Mouse (Mus musculus) left cerebral cortex, postnatal 10 days (tissue): ENCODE results near the gene Ccl1. TPM values are rescaled to one million over a fixed set of nuclear protein-coding genes. Genes with fewer than 3 reads are reported as not detected.
A peak's percentile ranks its signal among the peaks of the same experiment; 100 is the strongest.

Experiments used
- DNase-seq, 2 experiments: peaks; one replicate each; pipeline ENCODE4 v3.0.0; 2021 to 2022; ENCODE audit warnings: low spot score in 2 of 2, mixed read lengths in 1 of 2; ENCODE audit errors: extremely low spot score in 1 of 2
- intact Hi-C: fragments of 180-260 bp; cut with DNase I; formaldehyde crosslinking; loops from one replicate; pipeline ENCODE4 v1.15.1; 2025
- total RNA-seq, 2 experiments: library from RNA; stranded (reverse); gene quantifications; 2 replicates each; pipeline ENCODE4 v1.2.3; 2021

The Ccl1 gene
- total RNA-seq, 2 experiments from 2014 or later, result not detected

- DNase-seq, result no peak
- intact Hi-C loops, result no loop called here
These were observed 79.6 kb downstream of the Ccl1 start for GRCm38 (mm10) chr11:82225936-82226335.

DNA sequence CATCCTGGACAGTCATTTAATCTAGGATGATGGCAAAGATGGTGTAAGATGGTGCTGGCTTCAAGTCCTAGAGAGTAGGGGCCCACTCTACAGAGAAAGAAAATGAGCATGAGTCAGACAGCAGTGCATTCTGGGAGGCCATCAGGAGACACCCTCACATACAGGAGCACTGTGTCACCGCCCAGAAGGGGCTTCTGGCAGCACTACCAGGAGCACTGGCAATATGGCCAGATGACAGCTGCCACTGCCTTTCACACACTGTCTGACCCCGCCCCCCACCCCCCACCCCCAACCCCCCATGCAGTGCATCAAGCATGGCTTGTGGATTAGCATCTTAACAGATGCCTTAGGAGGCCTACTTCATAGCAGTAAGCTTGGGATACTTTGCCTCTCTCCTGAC is 89.0 kb downstream of the Ccl1 start:
- intact Hi-C loops, result no loop called here

GRCm38 (mm10) chr11:82214405-82214804 is 91.1 kb downstream of the Ccl1 start:
- intact Hi-C loops, result no loop called here
- DNase-seq, result no peak

More for the DNA sequence above, 89.0 kb downstream of the Ccl1 start:
- no peak for DNase-seq

DNA sequence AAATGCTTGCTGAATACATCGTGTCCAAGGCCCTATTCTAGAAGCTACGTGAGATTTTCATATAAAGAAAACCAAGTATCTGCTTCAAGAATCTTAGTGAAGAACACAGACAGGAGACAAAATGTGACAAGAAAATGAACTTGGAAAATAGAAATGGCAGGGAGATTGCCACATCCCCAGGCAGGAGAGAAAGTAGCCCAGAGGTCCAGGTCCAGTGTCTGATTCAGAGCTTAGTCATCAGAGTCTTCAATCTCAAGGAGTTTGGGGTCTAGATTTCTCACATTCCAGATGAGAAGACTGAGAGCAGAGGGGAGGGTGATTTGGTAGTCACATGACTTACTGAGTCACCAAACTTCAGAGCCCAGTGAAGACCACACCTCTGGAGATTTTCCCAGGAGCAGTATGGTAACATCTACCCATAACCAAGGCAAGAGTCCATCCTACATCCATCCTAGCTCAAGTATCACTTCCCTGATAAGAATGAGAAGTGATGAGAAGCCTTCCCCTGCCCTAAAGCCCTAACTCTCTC is 98.5 kb downstream of the Ccl1 start:
- intact Hi-C loops, result no loop called here
- DNase-seq, result no peak

GRCm38 (mm10) chr11:82205221-82205620 is 100.3 kb downstream of the Ccl1 start:
- DNase-seq, result no peak

GRCm38 (mm10) chr11:82203706-82204105 is 101.8 kb downstream of the Ccl1 start:
- intact Hi-C loops, result no loop called here
- DNase-seq, result no peak

More at GRCm38 (mm10) chr11:82205221-82205620, 100.3 kb downstream of the Ccl1 start:
- intact Hi-C loops, result no loop called here

DNA sequence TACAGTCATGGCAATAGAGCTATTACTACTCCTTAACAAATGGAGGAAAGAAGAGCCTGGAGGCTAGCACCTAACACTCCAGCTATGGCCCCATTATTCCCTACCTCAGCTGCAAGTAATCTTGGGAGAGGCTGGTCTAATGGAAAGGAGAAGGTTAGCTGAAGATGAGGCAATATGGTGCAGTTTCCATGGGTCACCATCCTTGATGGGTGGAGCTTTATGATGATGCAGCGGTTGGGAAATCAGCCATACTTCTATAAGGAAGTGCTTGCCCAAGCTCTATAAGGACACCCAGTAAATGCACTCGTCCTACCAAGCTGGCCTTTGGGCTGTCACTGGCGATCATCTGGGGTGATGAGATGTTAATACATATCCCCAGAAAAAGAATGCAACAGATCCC is 107.7 kb downstream of the Ccl1 start:
- intact Hi-C loops, result no loop called here
- no peak for DNase-seq

- no peak for DNase-seq
- intact Hi-C loops, result no loop called here
These were observed 110.5 kb downstream of the Ccl1 start for GRCm38 (mm10) chr11:82194980-82195379.

DNA sequence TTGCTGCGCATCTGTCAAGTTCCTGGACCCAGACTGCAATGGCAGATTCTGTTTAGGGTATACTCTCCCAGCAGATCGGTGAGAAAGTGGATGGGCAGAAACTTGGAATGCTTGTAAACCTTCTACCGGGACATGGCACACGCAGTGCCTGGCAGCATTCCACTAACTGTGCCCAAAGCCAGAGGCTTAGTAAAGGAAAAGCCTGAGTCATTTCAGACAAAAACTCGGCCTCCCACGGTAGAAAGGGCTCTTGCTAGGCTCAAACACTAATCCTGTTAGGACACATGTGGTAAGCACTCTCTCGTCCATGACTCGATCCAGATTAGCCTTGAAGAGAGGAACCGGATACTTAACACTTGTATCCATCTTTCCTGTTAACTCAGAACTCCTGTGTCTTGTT is 111.7 kb downstream of the Ccl1 start:
- intact Hi-C loops, result no loop called here
- no peak for DNase-seq

DNA sequence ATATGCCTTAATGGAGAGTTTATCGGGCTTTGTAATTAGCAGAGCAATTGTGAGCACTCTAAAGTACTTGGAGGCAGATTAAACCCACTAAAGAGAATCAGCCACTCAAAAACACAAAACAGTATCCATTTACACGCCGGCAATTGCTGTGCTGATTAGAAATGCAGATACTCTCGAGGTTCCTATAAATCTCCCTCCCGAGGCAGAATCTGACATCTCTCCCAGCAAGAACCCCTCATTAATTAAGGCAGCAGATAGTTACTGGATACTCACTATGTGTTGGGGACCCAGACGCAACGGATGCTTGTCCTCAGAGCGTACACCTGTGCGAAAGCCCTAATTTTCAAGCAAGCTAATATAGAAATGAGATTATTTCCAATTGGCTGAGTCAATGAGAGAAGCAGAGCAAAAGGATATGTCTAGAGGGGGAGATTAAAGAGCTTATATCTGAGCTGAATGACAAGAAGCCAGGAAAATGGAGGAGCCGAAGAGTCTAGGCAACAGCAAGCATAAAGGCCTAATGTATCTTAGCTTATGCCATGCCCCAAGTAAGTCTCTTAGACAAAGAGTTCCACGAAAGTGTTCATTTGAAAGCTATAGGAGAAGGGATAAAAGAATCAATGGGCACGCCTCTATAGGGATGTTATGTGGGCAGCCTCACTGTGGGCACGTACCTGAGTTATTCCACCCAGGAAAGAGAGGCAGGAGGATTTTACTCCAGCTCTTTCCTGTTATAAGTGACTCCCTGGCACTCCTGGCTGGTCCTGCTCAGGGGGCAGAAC is 115.5 kb downstream of the Ccl1 start:
- no peak for DNase-seq
- intact Hi-C loops, result no loop called here

- intact Hi-C loops, result no loop called here
- DNase-seq, result no peak
These were observed 119.8 kb downstream of the Ccl1 start for GRCm38 (mm10) chr11:82185684-82186083.

DNA sequence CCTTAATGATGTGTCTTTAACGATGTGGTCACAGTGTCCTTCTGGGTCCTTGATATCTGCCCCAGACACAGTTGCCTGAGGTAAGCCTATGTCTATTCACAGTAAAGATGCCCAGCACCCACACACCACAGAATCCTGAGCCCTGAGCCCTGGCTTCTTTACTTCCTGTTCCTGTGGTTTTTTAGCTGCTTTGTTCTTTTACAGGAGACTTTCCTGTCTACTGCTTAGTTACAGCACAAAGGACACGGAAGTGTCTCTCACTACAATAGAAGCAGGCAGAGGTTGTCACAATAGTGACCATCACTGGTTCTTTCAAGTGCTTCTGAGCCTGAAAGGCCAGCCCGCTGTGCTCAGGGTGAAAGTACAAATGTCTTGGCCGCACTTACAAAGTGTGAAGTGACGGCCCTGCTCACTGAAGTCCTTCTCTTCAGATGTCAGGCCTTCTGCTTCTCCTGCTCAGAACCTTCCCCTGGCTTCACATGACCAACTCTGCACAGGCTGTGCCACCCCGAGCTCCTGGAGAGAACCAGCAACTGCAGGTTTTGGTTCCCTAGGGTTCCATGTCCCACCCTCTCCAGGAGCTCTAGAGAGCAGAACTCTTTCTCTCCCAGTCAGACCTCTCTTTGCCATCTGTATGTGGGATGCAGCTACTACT is 122.1 kb downstream of the Ccl1 start:
- no peak for DNase-seq
- intact Hi-C loops, result loop anchor here (5.0 kb wide), 1 partner anchor 546 kb away; no protein-coding TSS in a partner anchor

DNA sequence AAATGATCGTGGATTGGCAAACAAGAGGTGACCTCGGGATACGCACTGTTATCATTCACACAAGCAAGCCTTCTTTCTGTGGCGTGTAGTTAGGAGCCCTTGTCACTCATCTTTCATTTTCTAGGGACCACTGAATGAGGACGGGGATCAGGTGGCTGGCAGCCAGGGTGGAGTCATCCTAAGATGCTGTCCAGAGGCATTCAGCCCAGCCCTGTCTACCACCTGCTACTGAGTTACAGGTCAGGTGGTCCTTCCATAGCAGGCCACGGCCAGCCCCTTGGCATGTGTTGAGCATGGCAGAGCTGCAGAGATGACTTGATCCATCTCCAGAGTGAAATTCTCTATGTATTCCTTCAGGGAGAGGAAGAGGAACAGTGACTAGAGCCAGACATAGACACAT is 123.1 kb downstream of the Ccl1 start:
- DNase-seq, result no peak
- intact Hi-C loops, result loop anchor here (5.0 kb wide), 1 partner anchor 545 kb away; no protein-coding TSS in a partner anchor

GRCm38 (mm10) chr11:82181331-82181730 is 124.2 kb downstream of the Ccl1 start:
- intact Hi-C loops, result loop anchor here (5.0 kb wide), 1 partner anchor 544 kb away; no protein-coding TSS in a partner anchor
- no peak for DNase-seq

GRCm38 (mm10) chr11:82178161-82178560 is 127.3 kb downstream of the Ccl1 start:
- no peak for DNase-seq
- intact Hi-C loops, result no loop called here

- peak; percentile 34 to 62 for DNase-seq
- intact Hi-C loops, result loop anchor here (1.0 to 2.0 kb wide), 2 partner anchors 129 to 181 kb away; no protein-coding TSS in a partner anchor
These were observed 127.8 kb downstream of the Ccl1 start for GRCm38 (mm10) chr11:82177711-82178110.

GRCm38 (mm10) chr11:82174794-82175193 is 130.7 kb downstream of the Ccl1 start:
- intact Hi-C loops, result no loop called here
- peak; percentile 51 to 80 for DNase-seq

DNA sequence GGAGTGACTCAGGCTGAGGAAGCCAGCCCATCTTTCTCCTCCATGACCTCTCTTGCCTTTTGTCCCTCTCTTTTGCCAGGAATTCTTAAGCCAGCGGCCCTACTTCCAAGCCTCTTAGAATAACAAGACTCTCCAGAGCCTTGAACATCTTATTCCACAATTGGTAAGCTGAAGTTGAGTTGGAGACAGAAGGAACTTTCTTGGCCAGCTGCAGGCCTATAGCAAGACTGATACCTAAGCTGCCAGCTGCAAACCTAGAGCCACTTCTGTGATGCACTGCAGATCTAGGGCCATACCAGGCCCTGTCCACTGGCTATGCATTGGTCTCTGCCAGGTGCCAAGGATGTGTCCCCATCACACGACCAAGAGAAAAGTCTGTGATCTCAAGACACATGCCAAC is 132.0 kb downstream of the Ccl1 start:
- intact Hi-C loops, result no loop called here
- DNase-seq, result no peak

GRCm38 (mm10) chr11:82171316-82172071 is 134.0 kb downstream of the Ccl1 start:
- intact Hi-C loops, result no loop called here

More at GRCm38 (mm10) chr11:82171316-82172071, 134.0 kb downstream of the Ccl1 start:
- no peak for DNase-seq
